Mouse (Mus musculus) heart, adult 2 months (tissue): ENCODE data around the gene Adamts12.

Experiments used
- CTCF ChIP-seq: fragments of 200-600 bp; IDR thresholded peaks from 2 replicates; pipeline ENCODE4 v1.8.1; 2022; ENCODE audit warnings: antibody characterized with exemption, mild to moderate bottlenecking, moderate library complexity
- POLR2A ChIP-seq: fragments of 200-500 bp; IDR thresholded peaks from 2 replicates; pipeline ENCODE4 v1.6.1; 2011; ENCODE audit warnings: mild to moderate bottlenecking, low read depth, low read length, control low read depth; ENCODE audit not compliant: insufficient read depth

DNA sequence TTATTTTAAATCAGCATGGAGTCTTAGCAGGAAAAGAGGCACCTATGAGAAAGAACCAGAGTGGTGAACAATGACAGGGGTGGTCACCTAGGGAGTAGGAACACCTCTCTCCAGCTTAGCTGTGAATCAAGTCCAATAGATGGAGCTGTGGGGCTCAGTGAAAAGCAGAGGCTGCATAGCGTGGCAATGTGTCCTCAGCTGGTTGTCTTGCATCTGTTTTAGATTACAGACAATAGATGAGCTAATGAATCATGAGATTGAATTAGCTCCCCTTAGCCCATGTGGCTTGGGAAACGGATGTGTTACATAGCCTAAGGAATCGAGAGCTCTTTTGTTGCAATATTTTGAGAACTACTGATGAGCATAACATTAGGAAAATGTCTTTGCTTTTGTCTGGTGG lies 291.3 kb downstream of the Adamts12 start:
- TF ChIP-seq CTCF: no peak
- TF ChIP-seq POLR2A: no peak
